26 mouse cellular contexts compared by ENCODE assay signal in the genomic region with DNA sequence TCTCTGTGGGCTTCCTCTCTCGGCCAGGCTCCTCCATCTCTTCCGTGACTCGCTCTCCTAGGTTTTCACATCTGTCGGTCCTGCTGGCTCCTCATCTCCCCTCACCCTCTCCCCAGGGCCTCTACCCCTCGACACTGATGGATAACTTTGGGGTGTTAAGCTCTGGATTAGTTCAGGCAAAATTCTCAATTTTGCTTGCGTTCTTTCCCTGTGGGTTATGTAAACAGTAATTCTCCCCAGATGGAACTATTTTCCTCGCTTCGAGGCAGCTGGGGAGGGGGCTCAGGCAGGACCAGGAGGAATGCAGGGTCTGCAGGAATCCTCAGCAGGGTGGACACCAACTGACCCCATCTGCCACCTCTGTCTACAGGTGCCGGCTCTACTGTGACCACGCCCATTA. TPM values are rescaled to one million over a fixed set of nuclear protein-coding genes. Genes with fewer than 3 reads are reported as not detected.
DNase-seq lines count a peak whose midpoint lies in the region; ATAC-seq and TF ChIP-seq lines count a peak whose summit lies in the region.
"Had no signal": no experiment of that assay in that cellular context is flagged by ENCODE, and none has a peak within 500 bp of the region (broad histone marks: within the 10 kb centered on the region; RNA-seq: fewer than 3 reads in every experiment).

No protein-coding gene starts in this region.

- TF ChIP-seq EP300 in liver, postnatal 0 days (IDR thresholded peaks at IDR 0.05; ENCODE audit: low read depth) = no peak

- no peak overlapping the region for H3K4me3 ChIP-seq in heart, embryonic 10.5 days
- peak overlapping the region; percentile 30; the same call in 1 of the 2 replicates for H3K4me3 ChIP-seq in embryonic facial prominence, embryonic 10.5 days
- peak overlapping the region; percentile 22 for H3K4me3 ChIP-seq in embryonic facial prominence, embryonic 15.5 days (replicated peaks)
- no peak overlapping the region for H3K4me3 ChIP-seq in liver, postnatal 0 days (ENCODE audit: low read depth, low read length)
- H3K4me3 ChIP-seq in gastrocnemius, adult 2 months = no peak overlapping the region
- H3K4me3 ChIP-seq: forebrain, embryonic 15.5 days; heart, embryonic 12.5 days; hindbrain, embryonic 13.5 days; myocyte had no signal

- peak overlapping the region; percentile 72 for H3K27ac ChIP-seq in heart, embryonic 10.5 days
- H3K27ac ChIP-seq in embryonic facial prominence, embryonic 10.5 days (replicated peaks) = peak overlapping the region; percentile 76
- H3K27ac ChIP-seq in embryonic facial prominence, embryonic 15.5 days (replicated peaks) = peak overlapping the region; percentile 79
- no peak overlapping the region for H3K27ac ChIP-seq in liver, postnatal 0 days (ENCODE audit: low read depth)
- no peak overlapping the region for H3K27ac ChIP-seq in gastrocnemius, adult 2 months
- H3K27ac ChIP-seq: forebrain, embryonic 15.5 days; hindbrain, embryonic 13.5 days; liver, embryonic 14.5 days had no signal

- ATAC-seq in embryonic facial prominence, embryonic 15.5 days (ENCODE audit: insufficient number of reproducible peaks, low FRiP score, low TSS enrichment, low read depth) = no peak
- ATAC-seq in liver, postnatal 0 days = no peak
- ATAC-seq: activated CD4-positive, CD25-positive, alpha-beta regulatory T cell, adult 4 months; forebrain, embryonic 15.5 days; lung, postnatal 0 days had no signal

- WGBS in heart, embryonic 10.5 days = 60% methylated on average over 10 of the region's 10 CpGs
- 43% methylated on average over 10 of the region's 10 CpGs for WGBS in embryonic facial prominence, embryonic 10.5 days
- 27% methylated on average over 10 of the region's 10 CpGs for WGBS in embryonic facial prominence, embryonic 15.5 days
- WGBS in liver, postnatal 0 days (ENCODE audit: insufficient replicate concordance) = 63% methylated on average over 10 of the region's 10 CpGs

- TF ChIP-seq CTCF in liver, postnatal 0 days (IDR thresholded peaks at IDR 0.05; ENCODE audit: low read depth) = no peak
- no peak for TF ChIP-seq CTCF in gastrocnemius, adult 2 months (IDR thresholded peaks at IDR 0.05)

- H3K4me1 ChIP-seq in heart, embryonic 10.5 days = peaks cover 58% of the 10 kb centered on the region
- peaks cover 72% of the 10 kb centered on the region for H3K4me1 ChIP-seq in embryonic facial prominence, embryonic 10.5 days
- peaks cover 48% of the 10 kb centered on the region for H3K4me1 ChIP-seq in embryonic facial prominence, embryonic 15.5 days
- peaks cover 13% of the 10 kb centered on the region for H3K4me1 ChIP-seq in liver, postnatal 0 days (ENCODE audit: insufficient read depth)

- H3K9ac ChIP-seq in embryonic facial prominence, embryonic 15.5 days = no peak overlapping the region
- H3K9ac ChIP-seq in liver, postnatal 0 days (replicated peaks) = no peak overlapping the region
- H3K9ac ChIP-seq: forebrain, embryonic 15.5 days; heart, embryonic 12.5 days; hindbrain, embryonic 13.5 days; liver, embryonic 14.5 days had no signal

- no peaks in the 10 kb centered on the region for H3K36me3 ChIP-seq in heart, embryonic 10.5 days
- no peaks in the 10 kb centered on the region for H3K36me3 ChIP-seq in embryonic facial prominence, embryonic 10.5 days (replicated peaks)
- H3K36me3 ChIP-seq in embryonic facial prominence, embryonic 15.5 days = no peaks in the 10 kb centered on the region
- H3K36me3 ChIP-seq in liver, postnatal 0 days (replicated peaks; ENCODE audit: insufficient read depth, low read length) = no peaks in the 10 kb centered on the region
- H3K36me3 ChIP-seq: forebrain, embryonic 15.5 days; G1E; heart, embryonic 12.5 days; hindbrain, embryonic 13.5 days had no signal

- peak overlapping the region; percentile 39 for H3K4me2 ChIP-seq in embryonic facial prominence, embryonic 15.5 days (replicated peaks)
- H3K4me2 ChIP-seq in liver, postnatal 0 days (ENCODE audit: low read depth, low read length) = no peak overlapping the region
- H3K4me2 ChIP-seq: forebrain, embryonic 15.5 days; heart, embryonic 12.5 days; hindbrain, embryonic 13.5 days had no signal

- no peak for DNase-seq in heart, embryonic 10.5 days (ENCODE audit: low spot score)
- no peak for DNase-seq in heart, adult 9 months (ENCODE audit: low spot score in 2 of 2)
- DNase-seq in embryonic facial prominence, embryonic 10.5 days (ENCODE audit: low spot score) = no peak
- DNase-seq in mesoderm, embryonic 11.5 days (ENCODE audit: low read depth, low spot score) = peak; percentile 44
- DNase-seq in liver, postnatal 0 days = no peak
- DNase-seq in gastrocnemius, adult 2 months = no peak
- DNase-seq in adrenal gland, adult (ENCODE audit: inconsistent age in 2 of 2, low spot score in 1 of 2) = no peak
- DNase-seq: adrenal gland, postnatal 25 days; cerebellum, adult 11 months; heart, postnatal 14 days; kidney, adult 11 months; kidney, postnatal 14 days; left cerebral cortex, postnatal 4 days; midbrain, embryonic 14.5 days; thymus, postnatal 4 days had no signal

- no peaks in the 10 kb centered on the region for H3K9me3 ChIP-seq in heart, embryonic 10.5 days
- H3K9me3 ChIP-seq in embryonic facial prominence, embryonic 10.5 days = no peaks in the 10 kb centered on the region
- H3K9me3 ChIP-seq in embryonic facial prominence, embryonic 15.5 days (replicated peaks) = no peaks in the 10 kb centered on the region
- H3K9me3 ChIP-seq in liver, postnatal 0 days (ENCODE audit: low read length) = no peaks in the 10 kb centered on the region
- H3K9me3 ChIP-seq: forebrain, embryonic 15.5 days; G1E; heart, embryonic 12.5 days; hindbrain, embryonic 13.5 days had no signal

- intact Hi-C loops in gastrocnemius, adult 2 months (cut with DNase I) = loop anchor here (2.0 kb wide), 1 partner anchor 89 kb away; no protein-coding TSS in a partner anchor

- H3K27me3 ChIP-seq in heart, embryonic 10.5 days (ENCODE audit: insufficient read depth, poor library complexity, severe bottlenecking) = peaks cover 14% of the 10 kb centered on the region; the same call in 1 of the 2 replicates
- H3K27me3 ChIP-seq in embryonic facial prominence, embryonic 10.5 days (replicated peaks; ENCODE audit: low read depth, poor library complexity, severe bottlenecking) = peaks cover 28% of the 10 kb centered on the region; the same call in 1 of the 2 replicates
- no peaks in the 10 kb centered on the region for H3K27me3 ChIP-seq in embryonic facial prominence, embryonic 15.5 days
- no peaks in the 10 kb centered on the region for H3K27me3 ChIP-seq in liver, postnatal 0 days (ENCODE audit: insufficient read depth, low read length)
- H3K27me3 ChIP-seq: forebrain, embryonic 15.5 days had no signal

RNA-seq across cellular contexts. Expression of gene Ntn5, which starts 2.0 kb away (rescaled TPM):
- polyA plus RNA-seq in heart, embryonic 10.5 days (2016; fragmentation: Nextera tagmentation; extraction: Ambion mirVana) = 0.13 and 0.14 TPM in 2 replicates
- polyA plus RNA-seq in embryonic facial prominence, embryonic 10.5 days (2016; fragmentation: Nextera tagmentation; extraction: Ambion mirVana) = 0.28 and 0.42 TPM in 2 replicates
- polyA plus RNA-seq in embryonic facial prominence, embryonic 15.5 days (2015; fragmentation: Nextera tagmentation; extraction: Ambion mirVana) = 10.8 and 11.7 TPM in 2 replicates
- polyA plus RNA-seq in liver, postnatal 0 days (2015; fragmentation: Nextera tagmentation; extraction: Ambion mirVana) = 0.07 TPM in 1 of 2 replicates, not detected in the other
- under 1 TPM; 0.20 to 0.50 TPM for total RNA-seq in gastrocnemius, adult 2 months (2021)
- total RNA-seq: adrenal gland, postnatal 25 days; G1E; megakaryocyte progenitor cell, adult 5-6 weeks; neutrophil, adult 5-6 weeks had no signal
- polyA plus RNA-seq: activated CD4-positive, CD25-positive, alpha-beta regulatory T cell, adult 4 months; heart, embryonic 12.5 days; liver, embryonic 14.5 days had no signal

RNA-seq across cellular contexts. Expression of gene Sec1, which starts 8.4 kb away (rescaled TPM):
- 0.51 and 0.75 TPM in 2 replicates for polyA plus RNA-seq in heart, embryonic 10.5 days (2016; fragmentation: Nextera tagmentation; extraction: Ambion mirVana)
- 0.55 and 0.64 TPM in 2 replicates for polyA plus RNA-seq in embryonic facial prominence, embryonic 10.5 days (2016; fragmentation: Nextera tagmentation; extraction: Ambion mirVana)
- polyA plus RNA-seq in embryonic facial prominence, embryonic 15.5 days (2015; fragmentation: Nextera tagmentation; extraction: Ambion mirVana) = 9.6 and 11.1 TPM in 2 replicates
- 0.04 TPM in 1 of 2 replicates, not detected in the other for polyA plus RNA-seq in liver, postnatal 0 days (2015; fragmentation: Nextera tagmentation; extraction: Ambion mirVana)
- total RNA-seq in gastrocnemius, adult 2 months (2021) = under 1 TPM in 1 of 2 experiments, not detected in 1; 0.25 TPM
- total RNA-seq: G1E; megakaryocyte progenitor cell, adult 5-6 weeks had no signal
- polyA plus RNA-seq: activated CD4-positive, CD25-positive, alpha-beta regulatory T cell, adult 4 months had no signal

RNA-seq across cellular contexts. Expression of gene Car11, which starts 13.8 kb away (rescaled TPM):
- polyA plus RNA-seq in heart, embryonic 10.5 days (2016; fragmentation: Nextera tagmentation; extraction: Ambion mirVana) = 3.1 and 5.1 TPM in 2 replicates
- 8.5 and 9.1 TPM in 2 replicates for polyA plus RNA-seq in embryonic facial prominence, embryonic 10.5 days (2016; fragmentation: Nextera tagmentation; extraction: Ambion mirVana)
- 17.2 and 17.7 TPM in 2 replicates for polyA plus RNA-seq in embryonic facial prominence, embryonic 15.5 days (2015; fragmentation: Nextera tagmentation; extraction: Ambion mirVana)
- polyA plus RNA-seq in liver, postnatal 0 days (2015; fragmentation: Nextera tagmentation; extraction: Ambion mirVana) = 0.14 and 0.15 TPM in 2 replicates
- total RNA-seq in gastrocnemius, adult 2 months (2021) = 10 to 100 TPM in 1 of 2 experiments, 1 to 10 TPM in 1; 7.7 to 16.4 TPM
- total RNA-seq: megakaryocyte progenitor cell, adult 5-6 weeks; neutrophil, adult 5-6 weeks had no signal

RNA-seq across cellular contexts. Expression of gene Dbp, which starts 19.1 kb away (rescaled TPM):
- polyA plus RNA-seq in heart, embryonic 10.5 days (2016; fragmentation: Nextera tagmentation; extraction: Ambion mirVana) = 2.7 and 3.2 TPM in 2 replicates
- polyA plus RNA-seq in embryonic facial prominence, embryonic 10.5 days (2016; fragmentation: Nextera tagmentation; extraction: Ambion mirVana) = 3.6 and 4.3 TPM in 2 replicates
- polyA plus RNA-seq in embryonic facial prominence, embryonic 15.5 days (2015; fragmentation: Nextera tagmentation; extraction: Ambion mirVana) = 6.8 and 7.0 TPM in 2 replicates
- polyA plus RNA-seq in liver, postnatal 0 days (2015; fragmentation: Nextera tagmentation; extraction: Ambion mirVana) = 3.6 and 5.2 TPM in 2 replicates
- total RNA-seq in gastrocnemius, adult 2 months (2021) = 100 to 1,000 TPM in 1 of 2 experiments, 1 to 10 TPM in 1; 8.8 to 105 TPM

RNA-seq across cellular contexts. Expression of gene Fut2, which starts 19.6 kb away (rescaled TPM):
- polyA plus RNA-seq in heart, embryonic 10.5 days (2016; fragmentation: Nextera tagmentation; extraction: Ambion mirVana) = 1.1 and 1.3 TPM in 2 replicates
- 0.07 and 0.16 TPM in 2 replicates for polyA plus RNA-seq in embryonic facial prominence, embryonic 10.5 days (2016; fragmentation: Nextera tagmentation; extraction: Ambion mirVana)
- 6.3 and 6.5 TPM in 2 replicates for polyA plus RNA-seq in embryonic facial prominence, embryonic 15.5 days (2015; fragmentation: Nextera tagmentation; extraction: Ambion mirVana)
- not detected in 2 replicates for polyA plus RNA-seq in liver, postnatal 0 days (2015; fragmentation: Nextera tagmentation; extraction: Ambion mirVana)
- under 1 TPM; 0.14 to 0.28 TPM for total RNA-seq in gastrocnemius, adult 2 months (2021)
- total RNA-seq: adrenal gland, postnatal 25 days; left cerebral cortex, postnatal 4 days; megakaryocyte progenitor cell, adult 5-6 weeks had no signal
- polyA plus RNA-seq: activated CD4-positive, CD25-positive, alpha-beta regulatory T cell, adult 4 months; G1E; liver, embryonic 14.5 days had no signal

Comparison
In these comparisons a context has a peak if more than half of its experiments do, and no peak if none do; other contexts are left out.
1. H3K27ac ChIP-seq: peak in heart, embryonic 10.5 days (single experiment), embryonic facial prominence, embryonic 10.5 days (single experiment) and embryonic facial prominence, embryonic 15.5 days (single experiment); none in liver, postnatal 0 days (single experiment) and gastrocnemius, adult 2 months (single experiment).
2. H3K4me3 ChIP-seq: peak in embryonic facial prominence, embryonic 10.5 days (single experiment) and embryonic facial prominence, embryonic 15.5 days (single experiment); none in heart, embryonic 10.5 days (single experiment), liver, postnatal 0 days (single experiment) and gastrocnemius, adult 2 months (single experiment).